Mouse (Mus musculus) spleen, embryonic (tissue): ENCODE results near the gene Hes2.

ENCODE experiments used
- CTCF ChIA-PET: fragments of 350-600 bp; sonication (Branson Sonifier 250); formaldehyde crosslinking; loops from one replicate; lab custom pipeline; 2022; lab: Charles Lee

The Hes2 gene

GRCm38 (mm10) chr4:152158585-152159284, at the start of gene Hes2:
Gene Hes2 (plus strand): TSS chr4:152158867.
- CTCF ChIA-PET: interaction anchor here (1.2 kb wide), 1 partner anchor 22 kb away, joined by 3 read pairs; no protein-coding TSS in a partner anchor

GRCm38 (mm10) chr4:152109509-152109908, 49.2 kb upstream of the Hes2 start:
- CTCF ChIA-PET: no interaction called here

DNA sequence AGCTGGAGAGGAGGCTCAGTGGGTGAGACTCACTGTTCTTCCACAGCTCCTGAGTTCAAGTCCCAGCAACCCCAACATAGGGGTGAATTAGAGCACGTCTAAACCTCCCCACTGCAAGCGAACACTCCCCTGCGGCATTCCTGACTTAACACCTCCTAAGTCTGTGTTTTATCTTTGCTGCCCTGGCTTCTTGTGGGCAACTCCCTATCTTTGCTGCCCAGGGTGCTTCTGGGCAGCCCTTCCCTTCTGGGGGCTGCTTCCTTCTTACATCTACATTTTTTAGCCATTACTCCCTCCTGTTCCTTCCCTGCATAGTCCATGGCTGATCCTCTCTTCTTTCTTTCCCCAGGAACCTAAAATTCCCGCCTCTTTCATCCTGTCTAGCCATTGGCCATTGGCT, 48.0 kb upstream of the Hes2 start:
- CTCF ChIA-PET: no interaction called here

GRCm38 (mm10) chr4:152112329-152112728, 46.3 kb upstream of the Hes2 start:
- CTCF ChIA-PET: no interaction called here

DNA sequence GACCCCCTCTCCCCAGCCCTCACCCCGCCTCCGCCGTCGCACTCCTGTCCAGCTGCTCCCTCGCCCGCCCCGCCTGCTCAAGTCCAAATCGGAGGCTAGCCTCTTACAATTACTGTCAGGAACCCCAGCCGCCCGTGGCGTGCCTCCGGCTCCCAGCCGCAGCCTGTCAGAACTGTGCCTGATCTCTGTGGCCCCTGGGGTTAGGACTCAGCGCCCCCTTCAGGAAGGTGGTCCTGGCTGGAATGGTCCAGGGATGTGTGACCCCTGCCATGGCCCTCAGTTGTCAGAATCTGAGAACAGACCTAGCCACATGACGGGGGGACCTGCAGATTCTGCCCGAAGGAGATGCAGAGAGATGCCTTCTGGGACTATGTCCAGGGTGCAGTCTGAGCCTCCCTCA, 44.6 kb upstream of the Hes2 start:
- CTCF ChIA-PET: no interaction called here

- CTCF ChIA-PET: no interaction called here
Measured at GRCm38 (mm10) chr4:152115921-152116612, 42.6 kb upstream of the Hes2 start, which contains the start of gene Tnfrsf25. Gene Tnfrsf25 (plus strand): TSS chr4:152115934.

GRCm38 (mm10) chr4:152117538-152117937, 41.1 kb upstream of the Hes2 start:
- CTCF ChIA-PET: no interaction called here

DNA sequence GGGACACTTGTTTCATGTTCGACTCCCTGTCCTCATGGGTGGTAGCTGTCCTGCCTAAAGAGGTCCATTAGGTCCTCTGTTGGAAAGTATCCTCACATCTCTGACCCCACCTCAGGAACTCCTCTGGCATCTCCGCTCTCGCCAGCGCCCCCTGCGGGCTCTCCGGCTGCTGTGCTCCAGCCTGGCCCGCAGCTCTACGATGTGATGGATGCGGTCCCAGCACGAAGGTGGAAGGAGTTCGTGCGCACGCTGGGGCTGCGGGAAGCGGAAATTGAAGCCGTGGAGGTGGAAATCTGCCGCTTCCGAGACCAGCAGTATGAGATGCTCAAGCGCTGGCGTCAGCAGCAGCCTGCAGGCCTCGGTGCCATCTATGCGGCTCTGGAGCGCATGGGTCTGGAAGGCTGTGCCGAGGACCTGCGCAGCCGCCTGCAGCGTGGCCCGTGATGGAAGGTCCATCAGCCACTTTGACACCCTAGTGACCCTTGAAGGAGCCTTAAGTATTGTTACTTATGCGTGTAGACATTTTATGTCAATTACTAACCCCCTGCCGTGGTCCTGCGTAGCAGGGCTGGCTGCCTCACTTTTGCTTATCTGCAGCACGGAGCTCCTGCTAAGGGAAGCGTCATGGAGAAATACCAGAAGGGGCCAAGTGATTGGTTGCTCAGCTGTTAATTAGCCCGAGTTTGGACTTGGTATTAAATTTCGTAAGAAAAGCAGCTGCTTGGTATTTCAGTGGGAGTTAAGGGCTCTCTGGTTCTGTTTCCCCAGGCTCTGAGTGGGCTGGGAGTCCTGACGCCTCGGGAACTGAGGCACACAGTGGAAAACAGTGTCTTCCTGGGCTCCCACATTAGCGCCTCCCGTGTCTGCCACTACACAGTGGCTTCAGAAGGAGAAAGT, 39.0 kb upstream of the Hes2 start:
- CTCF ChIA-PET: interaction anchor here (1.2 kb wide), 1 partner anchor 18 kb away, joined by 5 read pairs; no protein-coding TSS in a partner anchor

DNA sequence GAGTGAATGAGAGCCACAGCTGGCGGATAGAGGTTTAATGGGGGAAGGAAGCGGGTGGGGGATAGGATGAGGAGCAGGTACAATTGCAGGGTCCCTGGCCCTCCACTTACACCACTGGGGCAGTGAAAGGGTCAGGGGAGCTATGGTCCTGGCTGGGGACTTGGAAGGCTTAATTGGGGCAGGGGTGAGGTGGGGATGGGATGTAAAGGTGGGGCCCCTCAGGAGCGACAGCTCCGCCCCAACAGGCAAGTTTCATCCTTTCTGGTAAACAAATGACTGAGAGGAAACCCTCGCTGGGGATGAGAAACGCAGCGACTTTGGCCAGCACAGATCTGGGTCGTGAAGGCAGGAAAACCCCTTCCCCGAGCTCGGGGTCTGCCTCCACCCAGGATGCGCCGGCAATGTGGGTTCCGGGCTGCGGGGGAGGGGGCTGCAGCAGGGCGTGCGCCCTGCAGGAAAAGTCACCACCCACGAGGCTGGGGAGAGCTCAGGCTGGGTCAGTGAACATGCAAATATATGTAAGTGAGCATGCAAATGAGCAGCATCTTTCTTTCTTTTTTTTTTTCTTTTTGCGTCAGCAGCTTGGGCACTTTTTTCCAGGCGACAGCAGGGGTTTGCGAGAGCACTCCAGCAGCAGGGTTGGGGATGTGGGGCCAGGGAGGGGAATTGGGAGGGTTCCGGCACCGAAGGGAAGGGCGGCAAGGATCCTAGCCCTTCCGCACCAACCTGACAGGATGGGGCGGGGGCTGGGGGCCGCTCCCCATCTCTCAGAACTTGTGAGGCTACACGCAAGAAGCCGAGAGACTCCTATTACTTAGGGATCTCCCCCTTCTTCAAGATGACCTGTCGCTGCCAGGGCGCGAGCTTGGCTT, 38.1 kb upstream of the Hes2 start:
- CTCF ChIA-PET: interaction anchor here (1.2 kb wide), 1 partner anchor 19 kb away, joined by 5 read pairs; no protein-coding TSS in a partner anchor

- CTCF ChIA-PET: interaction anchor here (1.2 kb wide), 1 partner anchor 20 kb away, joined by 5 read pairs; no protein-coding TSS in a partner anchor
Measured at GRCm38 (mm10) chr4:152121183-152121505, 37.5 kb upstream of the Hes2 start.

DNA sequence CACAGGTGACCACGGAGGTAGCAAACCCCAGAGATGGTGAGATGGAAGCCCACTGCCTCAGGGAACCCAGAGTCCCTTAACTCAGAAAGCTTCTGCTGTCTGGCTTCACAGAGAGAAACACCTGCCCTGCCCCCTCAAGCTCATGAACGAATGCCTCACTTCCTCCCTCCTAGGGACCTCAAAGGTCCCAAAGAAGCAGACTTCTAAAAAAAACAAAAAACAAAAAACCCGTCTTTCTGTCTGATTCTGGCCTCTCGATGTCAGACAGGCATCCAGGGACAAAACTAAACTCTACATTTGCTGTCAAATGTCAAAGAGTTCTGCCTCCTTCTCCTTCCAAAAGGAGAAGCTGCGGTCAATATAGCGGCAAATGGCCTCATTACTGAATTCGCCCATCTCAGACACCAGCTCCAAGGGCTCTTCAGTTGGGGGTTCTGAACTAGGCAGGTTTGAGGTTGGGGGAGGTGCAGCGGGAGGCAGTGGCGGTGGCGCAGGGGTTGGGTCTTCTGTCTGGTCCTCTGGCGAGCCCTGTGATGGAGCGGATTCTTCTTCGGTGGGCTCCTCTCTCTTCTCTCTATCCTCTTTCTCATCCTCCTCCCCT, 34.2 kb upstream of the Hes2 start:
- CTCF ChIA-PET: interaction anchor here (1.2 kb wide), 1 partner anchor 9 kb away, joined by 4 read pairs; no protein-coding TSS in a partner anchor

- CTCF ChIA-PET: interaction anchor here (1.7 kb wide), 1 partner anchor 11 kb away, joined by 15 read pairs; no protein-coding TSS in a partner anchor
Measured at GRCm38 (mm10) chr4:152125161-152126025, 33.3 kb upstream of the Hes2 start.

DNA sequence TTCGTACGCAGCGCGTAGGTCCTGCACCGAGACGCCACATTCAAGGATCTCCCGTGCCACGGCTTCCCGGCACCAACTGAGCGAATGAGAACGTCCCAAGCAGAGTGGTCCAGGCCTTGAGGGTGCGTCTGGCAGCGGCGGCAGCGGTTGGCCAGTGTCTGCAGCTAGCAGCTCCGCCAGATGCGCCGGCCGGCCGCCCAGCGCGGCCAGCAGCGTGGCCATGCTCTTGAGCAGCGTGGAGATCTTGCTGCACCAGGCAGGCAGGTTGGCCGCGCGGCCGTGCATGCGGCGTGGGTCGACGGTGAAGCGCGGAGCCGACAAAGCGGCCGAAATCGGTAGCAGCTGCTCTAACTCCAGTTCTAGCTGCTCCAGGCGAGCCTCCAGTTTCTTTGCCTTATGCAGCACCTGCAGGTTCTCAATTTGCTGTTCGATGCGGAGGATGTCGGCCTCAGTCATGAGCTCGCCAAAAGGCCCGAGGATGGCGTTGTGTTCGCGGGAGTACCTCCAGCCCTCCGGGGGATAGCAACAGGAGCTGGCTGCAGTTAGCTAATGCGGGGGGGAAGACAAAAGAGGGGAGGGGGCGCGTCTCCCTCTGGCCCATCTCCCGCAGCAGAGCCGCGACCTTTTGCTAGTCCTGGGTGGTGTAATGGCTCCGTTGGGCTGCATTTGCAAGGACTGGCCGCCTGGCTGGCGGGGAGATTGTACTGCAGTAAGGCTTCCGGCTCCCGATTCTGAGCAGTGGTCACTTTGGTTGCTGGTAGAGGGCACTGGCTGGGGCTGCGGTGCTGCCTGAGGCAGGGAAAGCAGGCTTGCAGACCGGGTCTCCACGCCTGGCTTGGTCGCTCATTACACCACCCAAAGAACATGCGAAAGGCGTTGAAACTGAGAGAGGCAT, 32.4 kb upstream of the Hes2 start:
- CTCF ChIA-PET: interaction anchor here (1.7 kb wide), 1 partner anchor 10 kb away, joined by 15 read pairs; no protein-coding TSS in a partner anchor

DNA sequence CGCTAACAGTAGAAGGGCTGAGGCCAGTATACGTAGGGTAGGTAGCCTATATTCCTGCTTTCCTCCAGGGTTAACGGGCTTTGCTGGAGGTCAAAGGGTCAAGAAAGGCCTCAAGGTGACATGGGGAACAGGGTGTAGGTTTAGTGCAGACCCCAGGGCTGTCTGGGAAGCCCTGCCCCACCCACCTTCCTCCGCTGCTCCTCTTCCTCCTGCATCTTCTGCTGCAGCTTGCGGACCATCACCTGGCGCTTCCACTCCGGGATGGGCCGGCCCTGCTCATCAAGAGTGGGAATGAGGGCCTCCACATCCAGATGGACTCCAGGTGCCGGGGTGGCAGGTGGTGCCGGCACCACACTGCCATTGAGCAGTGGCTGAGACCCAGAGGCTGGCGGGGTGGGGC, 30.8 kb upstream of the Hes2 start:
- CTCF ChIA-PET: no interaction called here

- CTCF ChIA-PET: interaction anchor here (0.7 kb wide), 1 partner anchor 146 kb away, joined by 5 read pairs; no protein-coding TSS in a partner anchor
Measured at GRCm38 (mm10) chr4:152128784-152129183, 29.9 kb upstream of the Hes2 start.

DNA sequence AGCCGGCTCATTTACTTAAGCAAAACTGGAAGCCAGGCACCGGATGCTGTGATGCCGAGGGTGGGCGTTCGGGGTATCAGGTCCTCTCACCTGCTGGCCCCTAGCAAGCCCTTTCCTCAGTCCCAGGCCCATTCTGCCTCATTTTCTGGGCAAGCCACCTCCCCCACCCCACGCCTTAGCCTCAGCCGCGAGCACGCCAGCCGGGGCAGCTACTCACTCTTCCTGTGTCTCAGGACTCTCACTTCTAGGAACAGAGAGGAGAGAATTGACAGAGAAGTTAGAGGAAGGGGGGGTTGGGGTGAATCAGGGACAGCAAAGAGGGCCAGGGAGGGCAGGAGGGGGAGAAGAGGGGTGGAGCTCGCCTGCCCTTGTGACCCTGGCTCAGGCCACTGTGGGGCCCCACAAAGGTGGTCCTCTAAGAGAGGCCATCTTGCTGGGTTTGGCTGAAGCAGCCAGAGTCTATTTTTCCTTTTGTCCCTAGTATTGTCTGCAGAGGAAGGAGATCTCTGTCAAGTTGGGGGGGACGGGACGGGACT, 29.2 kb upstream of the Hes2 start:
- CTCF ChIA-PET: interaction anchor here (0.7 kb wide), 1 partner anchor 145 kb away, joined by 5 read pairs; no protein-coding TSS in a partner anchor

- CTCF ChIA-PET: no interaction called here
Measured at GRCm38 (mm10) chr4:152130771-152131653, 27.7 kb upstream of the Hes2 start.
